Mouse (Mus musculus) limb, embryonic 15.5 days (tissue): Measurements from ENCODE around the gene Laptm4a. TPM values are rescaled to one million over a fixed set of nuclear protein-coding genes. Genes with fewer than 3 reads are reported as not detected.

ENCODE experiments used
- ATAC-seq: fragments of 200-750 bp; cut with Nextera tagmentation; 2 replicates; pipeline ENCODE4 v1.8.0; 2017; ENCODE audit warnings: low read depth, moderate TSS enrichment; ENCODE audit not compliant: insufficient number of reproducible peaks, low FRiP score, low TSS enrichment
- H3K27ac ChIP-seq: fragments of 300-500 bp; sonication (generic); 2 replicates; pipeline ENCODE4 v1.5.1; 2015; ENCODE audit warnings: moderate library complexity, mild to moderate bottlenecking, inconsistent platforms
- H3K27me3 ChIP-seq: fragments of 300-500 bp; sonication (generic); 2 replicates; pipeline ENCODE4 v1.6.1; 2015; ENCODE audit warnings: inconsistent platforms
- H3K36me3 ChIP-seq: fragments of 300-500 bp; sonication (generic); 2 replicates; pipeline ENCODE4 v1.6.1; 2015; ENCODE audit warnings: inconsistent platforms
- H3K4me1 ChIP-seq: fragments of 300-500 bp; sonication (generic); 2 replicates; pipeline ENCODE4 v1.6.1; 2015; ENCODE audit warnings: inconsistent platforms
- H3K4me2 ChIP-seq: fragments of 300-500 bp; sonication (generic); 2 replicates; pipeline ENCODE4 v1.6.1; 2015; ENCODE audit warnings: mild to moderate bottlenecking, inconsistent platforms
- H3K4me3 ChIP-seq: fragments of 300-500 bp; sonication (generic); 2 replicates; pipeline ENCODE4 v1.5.1; 2015; ENCODE audit warnings: mild to moderate bottlenecking, inconsistent platforms
- H3K9ac ChIP-seq: fragments of 300-500 bp; sonication (generic); 2 replicates; pipeline ENCODE4 v1.6.1; 2015; ENCODE audit warnings: inconsistent platforms
- H3K9me3 ChIP-seq: fragments of 300-500 bp; sonication (generic); 2 replicates; pipeline ENCODE4 v1.6.1; 2016; ENCODE audit warnings: inconsistent platforms
- WGBS: fragments of 180-500 bp; shearing (Covaris S2); methylation state at CpG from one replicate; pipeline ENCODE4 v1.1.7; 2015; 5-methylcytosine and 5-hydroxymethylcytosine counted together
- polyA plus RNA-seq: library from polyadenylated mRNA; unstranded; fragments of >200 nt; fragmentation: Nextera tagmentation; extraction: Ambion mirVana; gene quantifications from 2 replicates; pipeline ENCODE4 v1.2.1, GENCODE M21; 2015

The Laptm4a gene
- polyA plus RNA-seq, 1 experiment from 2014 or later, result 549 TPM

- H3K9ac ChIP-seq, result no peak overlapping the region
- H3K4me3 ChIP-seq, result no peak overlapping the region
- H3K36me3 ChIP-seq, result peaks cover 42% of the 10 kb centered on the region
- H3K4me2 ChIP-seq, result no peak overlapping the region
- H3K4me1 ChIP-seq, result 0 out of 2 replicates have a peak, but pooled peaks cover 4% of the 10 kb centered on the region
- ATAC-seq, result no peak
- H3K27me3 ChIP-seq, result no peaks in the 10 kb centered on the region
- H3K27ac ChIP-seq, result no peak overlapping the region
- no peaks in the 10 kb centered on the region for H3K9me3 ChIP-seq
- 67% methylated on average over 12 of the region's 12 CpGs for WGBS
Measured at GRCm38 (mm10) chr12:8940011-8941005, 18.8 kb downstream of the Laptm4a start.

- peaks cover 34% of the 10 kb centered on the region for H3K36me3 ChIP-seq
- 47% methylated on average over 4 of the region's 4 CpGs for WGBS
- H3K27me3 ChIP-seq, result no peaks in the 10 kb centered on the region
- H3K9ac ChIP-seq, result no peak overlapping the region
- ATAC-seq, result no peak
- H3K27ac ChIP-seq, result no peak overlapping the region
- H3K4me1 ChIP-seq, result no peaks in the 10 kb centered on the region
- H3K9me3 ChIP-seq, result no peaks in the 10 kb centered on the region
- no peak overlapping the region for H3K4me2 ChIP-seq
- H3K4me3 ChIP-seq, result no peak overlapping the region
Measured at GRCm38 (mm10) chr12:8941131-8941615, 19.7 kb downstream of the Laptm4a start.

GRCm38 (mm10) chr12:8941699-8942392, 20.4 kb downstream of the Laptm4a start:
- 54% methylated on average over 4 of the region's 4 CpGs for whole genome bisulfite sequencing
- no peak for ATAC-seq
- no peak overlapping the region for H3K9ac ChIP-seq
- H3K4me1 ChIP-seq, result no peaks in the 10 kb centered on the region
- H3K27me3 ChIP-seq, result no peaks in the 10 kb centered on the region
- no peak overlapping the region for H3K4me2 ChIP-seq
- peaks cover 27% of the 10 kb centered on the region for H3K36me3 ChIP-seq
- no peaks in the 10 kb centered on the region for H3K9me3 ChIP-seq
- H3K27ac ChIP-seq, result no peak overlapping the region
- H3K4me3 ChIP-seq, result no peak overlapping the region

GRCm38 (mm10) chr12:8947163-8947562, 25.7 kb downstream of the Laptm4a start:
- WGBS, result 45% methylated on average over 9 of the region's 9 CpGs
- Histone ChIP-seq H3K4me2 (peak overlapping the region; percentile 97), H3K27ac (peak overlapping the region; percentile 71), H3K4me1 (peaks cover 11% of the 10 kb centered on the region), H3K27me3 (0 out of 2 replicates have a peak, but pooled peaks cover 4% of the 10 kb centered on the region), H3K9me3 (no peaks in the 10 kb centered on the region), H3K36me3 (no peaks in the 10 kb centered on the region), H3K4me3 (peak overlapping the region; percentile 48; the same call in 1 of the 2 replicates), H3K9ac (no peak overlapping the region)
- ATAC-seq, result no peak

GRCm38 (mm10) chr12:8947714-8948464, 26.4 kb downstream of the Laptm4a start, which contains the start of gene Matn3:
Gene Matn3, plus strand, starts transcription at chr12:8947929.
- peak within 1 kb of the TSS; percentile 48 for H3K4me3 ChIP-seq
- H3K4me2 ChIP-seq, result peak within 1 kb of the TSS; percentile 97
- ATAC-seq, result peak; percentile 72; the same call in 1 of the 2 replicates
- peaks cover 11% of the 10 kb centered on the region for H3K4me1 ChIP-seq
- peak within 1 kb of the TSS; percentile 71 for H3K27ac ChIP-seq
- H3K9ac ChIP-seq, result peak within 1 kb of the TSS; percentile 37
- H3K9me3 ChIP-seq, result no peaks in the 10 kb centered on the region
- WGBS, result 1% methylated on average over 42 of the region's 42 CpGs
- H3K27me3 ChIP-seq, result 0 out of 2 replicates have a peak, but pooled peaks cover 4% of the 10 kb centered on the region
- no peaks in the 10 kb centered on the region for H3K36me3 ChIP-seq

- Histone ChIP-seq H3K27me3 (0 out of 2 replicates have a peak, but pooled peaks cover 2% of the 10 kb centered on the region), H3K4me2 (no peak overlapping the region), H3K9ac (no peak overlapping the region), H3K4me3 (no peak overlapping the region), H3K36me3 (no peaks in the 10 kb centered on the region), H3K4me1 (peaks cover 7% of the 10 kb centered on the region), H3K9me3 (no peaks in the 10 kb centered on the region), H3K27ac (peak overlapping the region; percentile 80)
- ATAC-seq, result no peak
- 38% methylated on average over 10 of the region's 10 CpGs for WGBS
Measured at GRCm38 (mm10) chr12:8953136-8953535, 31.7 kb downstream of the Laptm4a start.

GRCm38 (mm10) chr12:8954161-8954561, 32.7 kb downstream of the Laptm4a start:
- no peak overlapping the region for H3K4me2 ChIP-seq
- 0 out of 2 replicates have a peak, but pooled peaks cover 3% of the 10 kb centered on the region for H3K4me1 ChIP-seq
- no peak overlapping the region for H3K9ac ChIP-seq
- no peaks in the 10 kb centered on the region for H3K9me3 ChIP-seq
- WGBS, result 36% methylated on average over 9 of the region's 9 CpGs
- ATAC-seq, result peak; percentile 79
- H3K27me3 ChIP-seq, result no peaks in the 10 kb centered on the region
- H3K27ac ChIP-seq, result peak overlapping the region; percentile 80
- no peak overlapping the region for H3K4me3 ChIP-seq
- H3K36me3 ChIP-seq, result no peaks in the 10 kb centered on the region

GRCm38 (mm10) chr12:8961607-8962316, 40.3 kb downstream of the Laptm4a start:
- 46% methylated on average over 9 of the region's 9 CpGs for WGBS
- Histone ChIP-seq H3K4me2 (no peak overlapping the region), H3K4me3 (no peak overlapping the region), H3K9ac (no peak overlapping the region), H3K9me3 (no peaks in the 10 kb centered on the region), H3K36me3 (no peaks in the 10 kb centered on the region), H3K27me3 (no peaks in the 10 kb centered on the region), H3K27ac (peak overlapping the region; percentile 65; the same call in 1 of the 2 replicates), H3K4me1 (no peaks in the 10 kb centered on the region)
- peak; percentile 40; the same call in 1 of the 2 replicates for ATAC-seq

GRCm38 (mm10) chr12:8969828-8970227, 48.4 kb downstream of the Laptm4a start:
- 9% methylated on average over 9 of the region's 9 CpGs for WGBS
- H3K9ac ChIP-seq, result no peak overlapping the region
- peaks cover 17% of the 10 kb centered on the region for H3K4me1 ChIP-seq
- H3K27me3 ChIP-seq, result no peaks in the 10 kb centered on the region
- H3K36me3 ChIP-seq, result no peaks in the 10 kb centered on the region
- H3K27ac ChIP-seq, result peak overlapping the region; percentile 43; the same call in 1 of the 2 replicates
- no peaks in the 10 kb centered on the region for H3K9me3 ChIP-seq
- peak; percentile 74; the same call in 1 of the 2 replicates for ATAC-seq
- H3K4me3 ChIP-seq, result no peak overlapping the region
- H3K4me2 ChIP-seq, result no peak overlapping the region

GRCm38 (mm10) chr12:8973820-8974465, 52.5 kb downstream of the Laptm4a start, which contains the start of gene Wdr35:
Gene Wdr35, plus strand, starts transcription at chr12:8973892.
- Histone ChIP-seq H3K9me3 (no peaks in the 10 kb centered on the region), H3K9ac (peak within 1 kb of the TSS; percentile 52), H3K4me1 (peaks cover 22% of the 10 kb centered on the region), H3K4me2 (peak within 1 kb of the TSS; percentile 75), H3K4me3 (peak within 1 kb of the TSS; percentile 69), H3K36me3 (no peaks in the 10 kb centered on the region), H3K27ac (peak within 1 kb of the TSS; percentile 82), H3K27me3 (no peaks in the 10 kb centered on the region)
- peak; percentile 80; the same call in 1 of the 2 replicates for ATAC-seq
- under 1% methylated on average over 45 of the region's 45 CpGs for WGBS
